Mouse (Mus musculus) c-Kit-positive CD71-negative TER-119-negative erythroid progenitor cells, embryonic 14.5 days (primary cell): ENCODE measurements around the gene Tmeff1.

Experiments
- DNase-seq: peaks from one replicate; pipeline ENCODE4 v3.0.0-alpha.2; 2013; ENCODE audit warnings: low read depth

The Tmeff1 gene

GRCm38 (mm10) chr4:48584421-48585240, at the start of gene Tmeff1:
Tmeff1 (plus strand) TSS chr4:48585174.
- DNase-seq, result no peak

- no peak for DNase-seq
Observed at GRCm38 (mm10) chr4:48536275-48536674, 48.7 kb upstream of the Tmeff1 start.

GRCm38 (mm10) chr4:48537024-48537423, 48.0 kb upstream of the Tmeff1 start:
- no peak for DNase-seq

- DNase-seq, result no peak
Observed at GRCm38 (mm10) chr4:48538581-48538980, 46.4 kb upstream of the Tmeff1 start.

GRCm38 (mm10) chr4:48539841-48540575, 45.0 kb upstream of the Tmeff1 start, which contains the start of gene Msantd3:
Msantd3 (plus strand) TSS chr4:48539935.
- DNase-seq, result no peak

- no peak for DNase-seq
Observed at GRCm38 (mm10) chr4:48540576-48541111, 44.3 kb upstream of the Tmeff1 start.

- DNase-seq, result no peak
Observed at GRCm38 (mm10) chr4:48541526-48542250, 43.3 kb upstream of the Tmeff1 start.

- no peak for DNase-seq
Observed at GRCm38 (mm10) chr4:48542351-48542750, 42.6 kb upstream of the Tmeff1 start.

- no peak for DNase-seq
Observed at GRCm38 (mm10) chr4:48543071-48543865, 41.7 kb upstream of the Tmeff1 start.

- DNase-seq, result no peak
Observed at GRCm38 (mm10) chr4:48544141-48544540, 40.8 kb upstream of the Tmeff1 start.

- no peak for DNase-seq
Observed at GRCm38 (mm10) chr4:48545966-48546365, 39.0 kb upstream of the Tmeff1 start.

GRCm38 (mm10) chr4:48546568-48547496, 38.1 kb upstream of the Tmeff1 start:
- DNase-seq, result no peak

GRCm38 (mm10) chr4:48548393-48549045, 36.5 kb upstream of the Tmeff1 start:
- DNase-seq, result no peak

- no peak for DNase-seq
Observed at GRCm38 (mm10) chr4:48549661-48550060, 35.3 kb upstream of the Tmeff1 start.

GRCm38 (mm10) chr4:48552486-48553064, 32.4 kb upstream of the Tmeff1 start:
- no peak for DNase-seq

- DNase-seq, result no peak
Observed at GRCm38 (mm10) chr4:48554132-48554531, 30.8 kb upstream of the Tmeff1 start.

GRCm38 (mm10) chr4:48555729-48556128, 29.2 kb upstream of the Tmeff1 start:
- no peak for DNase-seq

- no peak for DNase-seq
Observed at GRCm38 (mm10) chr4:48559652-48560051, 25.3 kb upstream of the Tmeff1 start.

GRCm38 (mm10) chr4:48561824-48562223, 23.1 kb upstream of the Tmeff1 start:
- DNase-seq, result no peak
